ENCODE assay signal across 10 mouse cellular contexts in the genomic region with DNA sequence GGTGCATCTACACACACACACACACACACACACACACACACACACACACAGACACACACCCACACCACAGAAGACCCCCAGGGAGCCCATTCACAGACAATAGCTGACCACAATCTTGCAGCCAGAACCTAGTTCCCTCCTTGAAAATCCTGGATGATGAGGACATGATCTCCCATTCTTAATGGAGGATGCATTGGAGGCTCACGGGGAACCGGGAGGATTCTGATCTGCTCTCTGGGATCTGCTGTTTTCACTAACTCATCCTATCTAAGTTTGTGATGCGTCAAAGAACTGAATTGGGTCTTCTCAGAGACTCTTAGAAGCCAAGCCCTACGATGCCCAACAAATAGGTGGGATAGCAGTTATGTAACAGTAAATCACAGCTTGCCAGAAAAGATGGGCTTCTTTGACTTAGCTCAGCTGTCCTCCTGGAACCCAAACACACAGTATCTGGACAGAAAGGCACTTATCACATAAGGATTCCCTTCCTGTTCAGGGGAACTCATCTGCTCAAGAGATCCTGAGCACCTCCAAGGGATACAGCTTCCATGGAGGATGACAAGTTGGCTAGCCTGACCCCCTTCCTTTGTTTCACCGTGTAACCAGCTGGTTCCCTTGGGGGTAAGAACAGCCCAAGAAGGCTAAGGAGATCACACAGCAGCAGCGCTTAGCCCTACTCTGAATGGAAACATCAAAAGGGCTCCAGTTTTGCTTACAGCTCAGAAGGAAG. TPM values are rescaled to one million over a fixed set of nuclear protein-coding genes. Genes with fewer than 3 reads are reported as not detected.
DNase-seq lines count a peak whose midpoint lies in the region; ATAC-seq lines count a peak whose summit lies in the region.
"Had no signal": no experiment of that assay in that cellular context is flagged by ENCODE, and none has a peak within 500 bp of the region (broad histone marks: within the 10 kb centered on the region; RNA-seq: fewer than 3 reads in every experiment).

No protein-coding gene starts in this region.

- 0 out of 2 replicates have a peak, but pooled peaks cover under 1% of the 10 kb centered on the region for H3K36me3 ChIP-seq in kidney, embryonic 14.5 days (ENCODE audit: control insufficient read depth, insufficient read depth, low read length)
- peaks cover 29% of the 10 kb centered on the region for H3K36me3 ChIP-seq in forebrain, embryonic 15.5 days
- H3K36me3 ChIP-seq in midbrain, embryonic 11.5 days (ENCODE audit: control insufficient read depth, insufficient read depth, low read length): peaks cover 3% of the 10 kb centered on the region

- no peak for DNase-seq in kidney, adult 8-10 months
- DNase-seq in cerebellum, adult 11-12 months: peak; percentile 49
- peak; percentile 96 for DNase-seq in midbrain, embryonic 11.5 days (ENCODE audit: low spot score, missing footprints)
- no peak for DNase-seq in gastrocnemius, postnatal 4 days (ENCODE audit: low spot score in 2 of 2)
- no peak for DNase-seq in urinary bladder, postnatal 14 days (ENCODE audit: low spot score)

- peak overlapping the region; percentile 89 for H3K4me2 ChIP-seq in kidney, embryonic 14.5 days (replicated peaks; ENCODE audit: low read depth, low read length)
- H3K4me2 ChIP-seq in forebrain, embryonic 15.5 days (replicated peaks): peak overlapping the region; percentile 75
- peak overlapping the region; percentile 57 for H3K4me2 ChIP-seq in midbrain, embryonic 11.5 days

- WGBS in kidney, embryonic 14.5 days: 56% methylated on average over 6 of the region's 6 CpGs
- 25% methylated on average over 6 of the region's 6 CpGs for WGBS in forebrain, embryonic 15.5 days
- WGBS in midbrain, embryonic 11.5 days: 42% methylated on average over 6 of the region's 6 CpGs

- H3K4me3 ChIP-seq in kidney, embryonic 14.5 days (ENCODE audit: low read length): peak overlapping the region; percentile 49
- peak overlapping the region; percentile 60 for H3K4me3 ChIP-seq in forebrain, embryonic 15.5 days
- H3K4me3 ChIP-seq in midbrain, embryonic 11.5 days (ENCODE audit: low read depth, low read length): peak overlapping the region; percentile 62

- ATAC-seq in kidney, embryonic 14.5 days (ENCODE audit: low FRiP score, low TSS enrichment): no peak
- peak; percentile 39 for ATAC-seq in forebrain, embryonic 15.5 days (replicated peaks)
- ATAC-seq in midbrain, embryonic 11.5 days (ENCODE audit: low FRiP score): peak; percentile 38
- ATAC-seq in erythroid progenitor cell, adult 5-6 weeks (replicated peaks; ENCODE audit: low FRiP score, poor library complexity, severe bottlenecking): no peak

- no peak overlapping the region for H3K27ac ChIP-seq in kidney, embryonic 14.5 days (ENCODE audit: low read depth, low read length)
- peak overlapping the region; percentile 96 for H3K27ac ChIP-seq in forebrain, embryonic 15.5 days (replicated peaks)
- H3K27ac ChIP-seq in midbrain, embryonic 11.5 days (ENCODE audit: low read depth, low read length): peak overlapping the region; percentile 94

- peak overlapping the region; percentile 67; the same call in 1 of the 2 replicates for H3K9ac ChIP-seq in kidney, embryonic 14.5 days (ENCODE audit: low read depth, low read length)
- H3K9ac ChIP-seq in forebrain, embryonic 15.5 days (replicated peaks): peak overlapping the region; percentile 81
- H3K9ac ChIP-seq in midbrain, embryonic 11.5 days (ENCODE audit: low read length): peak overlapping the region; percentile 91

- no peaks in the 10 kb centered on the region for H3K9me3 ChIP-seq in kidney, embryonic 14.5 days (ENCODE audit: control insufficient read depth, low read length)
- H3K9me3 ChIP-seq in forebrain, embryonic 15.5 days: no peaks in the 10 kb centered on the region
- no peaks in the 10 kb centered on the region for H3K9me3 ChIP-seq in midbrain, embryonic 11.5 days (ENCODE audit: control insufficient read depth, low read length)

- H3K27me3 ChIP-seq in kidney, embryonic 14.5 days (ENCODE audit: control insufficient read depth, insufficient read depth, low read length): no peaks in the 10 kb centered on the region
- no peaks in the 10 kb centered on the region for H3K27me3 ChIP-seq in forebrain, embryonic 15.5 days
- no peaks in the 10 kb centered on the region for H3K27me3 ChIP-seq in midbrain, embryonic 11.5 days (ENCODE audit: control insufficient read depth, insufficient read depth, low read length)

- H3K4me1 ChIP-seq in kidney, embryonic 14.5 days (ENCODE audit: control insufficient read depth, insufficient read depth, low read length): peaks cover 3% of the 10 kb centered on the region; the same call in 1 of the 2 replicates
- H3K4me1 ChIP-seq in forebrain, embryonic 15.5 days: peaks cover 39% of the 10 kb centered on the region
- H3K4me1 ChIP-seq in midbrain, embryonic 11.5 days (ENCODE audit: control insufficient read depth, insufficient read depth, low read length): peaks cover 15% of the 10 kb centered on the region

RNA-seq across cellular contexts. Expression of gene Tagln3, which starts 1.1 kb away (rescaled TPM):
- polyA plus RNA-seq in kidney, embryonic 14.5 days (2014; fragmentation: Nextera tagmentation; extraction: Ambion mirVana): 8.0 and 8.5 TPM in 2 replicates
- 490 and 501 TPM in 2 replicates for polyA plus RNA-seq in forebrain, embryonic 15.5 days (2015; fragmentation: Nextera tagmentation; extraction: Ambion mirVana)
- 320 and 334 TPM in 2 replicates for polyA plus RNA-seq in midbrain, embryonic 11.5 days (2014; fragmentation: Nextera tagmentation; extraction: Ambion mirVana)
- total RNA-seq in erythroid progenitor cell, adult 5-6 weeks (2015; ENCODE audit: low replicate concordance): 1.4 and 2.5 TPM in 2 replicates
- 0.30 TPM in 1 of 2 replicates, not detected in the other for total RNA-seq in erythroid progenitor cell, adult 5-6 weeks (2017; ENCODE audit: low replicate concordance)
- under 1 TPM; 0.44 TPM for total RNA-seq in gastrocnemius, postnatal 4 days (2021)
- total RNA-seq: hematopoietic stem cell, adult 5-6 weeks; MEL had no signal

RNA-seq across cellular contexts. Expression of gene Abhd10, which starts 19.4 kb away (rescaled TPM):
- polyA plus RNA-seq in kidney, embryonic 14.5 days (2014; fragmentation: Nextera tagmentation; extraction: Ambion mirVana): 36.5 and 38.8 TPM in 2 replicates
- 39.8 and 43.3 TPM in 2 replicates for polyA plus RNA-seq in forebrain, embryonic 15.5 days (2015; fragmentation: Nextera tagmentation; extraction: Ambion mirVana)
- polyA plus RNA-seq in midbrain, embryonic 11.5 days (2014; fragmentation: Nextera tagmentation; extraction: Ambion mirVana): 48.2 and 48.5 TPM in 2 replicates
- total RNA-seq in erythroid progenitor cell, adult 5-6 weeks (2015; ENCODE audit: low replicate concordance): 9.0 and 21.4 TPM in 2 replicates
- 18.5 and 20.4 TPM in 2 replicates for total RNA-seq in erythroid progenitor cell, adult 5-6 weeks (2017; ENCODE audit: low replicate concordance)
- 10 to 100 TPM; 14.3 to 16.8 TPM for total RNA-seq in gastrocnemius, postnatal 4 days (2021)

RNA-seq across cellular contexts. Expression of gene Tmprss7, which starts 29.9 kb away (rescaled TPM):
- not detected in 2 replicates for polyA plus RNA-seq in kidney, embryonic 14.5 days (2014; fragmentation: Nextera tagmentation; extraction: Ambion mirVana)
- 0.39 and 0.65 TPM in 2 replicates for polyA plus RNA-seq in forebrain, embryonic 15.5 days (2015; fragmentation: Nextera tagmentation; extraction: Ambion mirVana)
- 0.18 and 0.32 TPM in 2 replicates for polyA plus RNA-seq in midbrain, embryonic 11.5 days (2014; fragmentation: Nextera tagmentation; extraction: Ambion mirVana)
- total RNA-seq in erythroid progenitor cell, adult 5-6 weeks (2015; ENCODE audit: low replicate concordance): not detected in 2 replicates
- total RNA-seq in erythroid progenitor cell, adult 5-6 weeks (2017; ENCODE audit: low replicate concordance): not detected in 2 replicates
- total RNA-seq in gastrocnemius, postnatal 4 days (2021): not detected

Comparison
In these comparisons a context has a peak if more than half of its experiments do, and no peak if none do; other contexts are left out.
1. ATAC-seq: peak in forebrain, embryonic 15.5 days (single experiment) and midbrain, embryonic 11.5 days (single experiment); none in kidney, embryonic 14.5 days (single experiment) and erythroid progenitor cell, adult 5-6 weeks (single experiment).
2. DNase-seq: peak in cerebellum, adult 11-12 months (single experiment) and midbrain, embryonic 11.5 days (single experiment); none in kidney, adult 8-10 months (0 of 2), gastrocnemius, postnatal 4 days (0 of 2) and urinary bladder, postnatal 14 days (single experiment).
3. RNA of gene Tagln3, which starts 1.1 kb away (polyA plus RNA-seq): 490 to 501 TPM in forebrain, embryonic 15.5 days and 320 to 334 TPM in midbrain, embryonic 11.5 days; 8.0 to 8.5 TPM in kidney, embryonic 14.5 days; every median in the first group is over 10 times any median in the second.
4. Peak in every context shown above with its lines, with median percentiles within 50 percentile points of each other: H3K4me2 ChIP-seq, H3K4me3 ChIP-seq and H3K9ac ChIP-seq.